Mouse (Mus musculus) spleen, postnatal 10 days (tissue): ENCODE measurements at regions not wholly inside any gene's neighbourhood (a gene's known extent, or its start where the extent isn't known, plus 50 kb on each side); places are given as distances from the start of the nearest gene placed in this dataset.

ENCODE experiments used
- DNase-seq, 2 experiments: peaks; one replicate each; pipeline ENCODE4 v3.0.0; 2021 to 2022; ENCODE audit warnings: low spot score in 2 of 2

GRCm38 (mm10) chrX:95291676-95292075, 95.0 kb upstream of the Arhgef9 start:
- DNase-seq: no peak

GRCm38 (mm10) chrX:95282038-95282437, 85.4 kb upstream of the Arhgef9 start:
- no peak for DNase-seq

GRCm38 (mm10) chrX:95253517-95253916, 56.9 kb upstream of the Arhgef9 start:
- DNase-seq: peak in 1 of 2 experiments; percentile 18
